Mouse (Mus musculus) hindbrain, embryonic 16.5 days (tissue): ENCODE data around the gene Phgdh. TPM values are rescaled to one million over a fixed set of nuclear protein-coding genes. Genes with fewer than 3 reads are reported as not detected.

Source experiments
- polyA plus RNA-seq: library from polyadenylated mRNA; unstranded; fragments of >200 nt; fragmentation: Nextera tagmentation; extraction: Ambion mirVana; gene quantifications from 2 replicates; pipeline ENCODE4 v1.2.1, GENCODE M21; 2015

Gene Phgdh
- polyA plus RNA-seq, 1 experiment from 2014 or later, result 219 TPM

Other genes starting within 250 kb of the Phgdh start
- not detected in 2 replicates for gene Adam30, start 179.4 kb downstream of the Phgdh start, polyA plus RNA-seq
- gene Reg4, start 117.8 kb downstream of the Phgdh start, polyA plus RNA-seq, result not detected in 2 replicates
- 24.8 and 29.7 TPM in 2 replicates for gene Hmgcs2, start 59.6 kb downstream of the Phgdh start, polyA plus RNA-seq
- gene Zfp697, start 42.5 kb upstream of the Phgdh start, polyA plus RNA-seq, result 14.4 and 15.1 TPM in 2 replicates
- 0.19 TPM in 1 of 2 replicates, not detected in the other for gene Gm4450, start 117.1 kb upstream of the Phgdh start, polyA plus RNA-seq
- gene Hsd3b4, start 170.5 kb upstream of the Phgdh start, polyA plus RNA-seq, result not detected in 2 replicates
- gene Gm10681, start 248.8 kb upstream of the Phgdh start, polyA plus RNA-seq, result not detected in 2 replicates